Mouse (Mus musculus) ovary, postnatal 36 days (tissue): ENCODE measurements around the gene Slc6a9.

Experiments
- DNase-seq: peaks from one replicate; pipeline ENCODE4 v3.0.0; 2022; ENCODE audit warnings: low spot score, mixed read lengths

Slc6a9 gene

GRCm38 (mm10) chr4:117878703-117879102 lies 44.4 kb downstream of the Slc6a9 start:
- no peak for DNase-seq

GRCm38 (mm10) chr4:117882701-117883691 lies 48.7 kb downstream of the Slc6a9 start, which contains the start of gene B4galt2:
Gene B4galt2 (minus strand): TSS chr4:117883487.
- DNase-seq: peak; percentile 75

GRCm38 (mm10) chr4:117884146-117884545 lies 49.8 kb downstream of the Slc6a9 start:
- DNase-seq: no peak

GRCm38 (mm10) chr4:117885093-117885492 lies 50.8 kb downstream of the Slc6a9 start:
- no peak for DNase-seq

- no peak for DNase-seq
Observed at GRCm38 (mm10) chr4:117885994-117886393, 51.7 kb downstream of the Slc6a9 start.

- DNase-seq: no peak
Observed at GRCm38 (mm10) chr4:117886644-117887043, 52.3 kb downstream of the Slc6a9 start.

GRCm38 (mm10) chr4:117887133-117887532 lies 52.8 kb downstream of the Slc6a9 start, which contains the start of gene Atp6v0b:
Gene Atp6v0b (minus strand): TSS chr4:117887333.
- DNase-seq: peak; percentile 92

GRCm38 (mm10) chr4:117887920-117888319 lies 53.6 kb downstream of the Slc6a9 start:
- no peak for DNase-seq

- no peak for DNase-seq
Observed at GRCm38 (mm10) chr4:117889471-117889870, 55.2 kb downstream of the Slc6a9 start.

GRCm38 (mm10) chr4:117890031-117890430 lies 55.7 kb downstream of the Slc6a9 start:
- no peak for DNase-seq

- DNase-seq: no peak
Observed at GRCm38 (mm10) chr4:117890750-117891149, 56.4 kb downstream of the Slc6a9 start.

GRCm38 (mm10) chr4:117891738-117892161 lies 57.4 kb downstream of the Slc6a9 start, which contains the start of gene Dph2:
Gene Dph2 (minus strand): TSS chr4:117892032.
- DNase-seq: peak; percentile 67

- peak; percentile 68 for DNase-seq
Observed at GRCm38 (mm10) chr4:117893376-117893775, 59.1 kb downstream of the Slc6a9 start.

- DNase-seq: no peak
Observed at GRCm38 (mm10) chr4:117894601-117895000, 60.3 kb downstream of the Slc6a9 start.

GRCm38 (mm10) chr4:117895339-117895738 lies 61.0 kb downstream of the Slc6a9 start:
- DNase-seq: no peak

- no peak for DNase-seq
Observed at GRCm38 (mm10) chr4:117896031-117896430, 61.7 kb downstream of the Slc6a9 start.

- DNase-seq: no peak
Observed at GRCm38 (mm10) chr4:117898111-117898510, 63.8 kb downstream of the Slc6a9 start.

GRCm38 (mm10) chr4:117904094-117904493 lies 69.8 kb downstream of the Slc6a9 start:
- no peak for DNase-seq

GRCm38 (mm10) chr4:117904761-117905160 lies 70.5 kb downstream of the Slc6a9 start:
- no peak for DNase-seq

GRCm38 (mm10) chr4:117906196-117906595 lies 71.9 kb downstream of the Slc6a9 start:
- no peak for DNase-seq

GRCm38 (mm10) chr4:117908834-117909453 lies 74.6 kb downstream of the Slc6a9 start:
- no peak for DNase-seq

GRCm38 (mm10) chr4:117912131-117912561 lies 77.8 kb downstream of the Slc6a9 start:
- DNase-seq: no peak
